Mouse (Mus musculus): ENCODE measurements at regions not wholly inside any gene's neighbourhood (a gene's known extent, or its start where the extent isn't known, plus 50 kb on each side); places are given as distances from the start of the nearest gene placed in this dataset.

DNA sequence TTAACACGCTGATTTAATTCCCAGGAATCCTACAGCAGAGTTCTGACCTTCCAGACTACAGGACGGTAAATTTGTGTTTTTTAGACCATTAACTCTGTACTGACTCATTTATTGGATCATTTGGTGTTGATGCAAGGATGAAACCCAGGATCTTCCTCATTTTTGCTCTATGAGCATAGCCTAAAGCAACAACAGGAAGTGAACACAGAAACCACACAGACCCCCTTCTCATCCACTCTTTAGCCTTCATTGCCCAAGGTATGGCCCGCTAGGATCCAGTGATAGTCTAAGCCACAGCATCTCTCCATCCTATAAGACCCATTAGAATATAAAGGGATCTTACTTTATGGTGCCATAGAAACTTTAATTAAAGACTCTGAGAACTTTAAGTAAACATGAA lies 56.5 kb upstream of the Grin2b start:
- Histone ChIP-seq H3K27ac (no peak overlapping the region), H3K4me2 (replicated peaks) (no peak overlapping the region), H3K9me3 (replicated peaks) (no peaks in the 10 kb centered on the region), H3K9ac (no peak overlapping the region), H3K4me1 (no peaks in the 10 kb centered on the region), H3K36me3 (no peaks in the 10 kb centered on the region), H3K27me3 (no peaks in the 10 kb centered on the region), H3K4me3 (no peak overlapping the region)
- WGBS, result 86% methylated on average over 3 of the region's 3 CpGs
- ATAC-seq (ENCODE audit: low FRiP score), result no peak

GRCm38 (mm10) chr6:136235473-136235872 lies 62.2 kb upstream of the Grin2b start:
- WGBS, result 91% methylated on average over 11 of the region's 11 CpGs
- H3K36me3 ChIP-seq, result no peaks in the 10 kb centered on the region
- no peak overlapping the region for H3K27ac ChIP-seq

GRCm38 (mm10) chr6:136238989-136239388 lies 65.7 kb upstream of the Grin2b start:
- Histone ChIP-seq H3K4me1 (peaks cover 12% of the 10 kb centered on the region), H3K9me3 (replicated peaks) (no peaks in the 10 kb centered on the region), H3K9ac (no peak overlapping the region), H3K27ac (no peak overlapping the region), H3K36me3 (no peaks in the 10 kb centered on the region), H3K4me3 (no peak overlapping the region), H3K4me2 (replicated peaks) (no peak overlapping the region), H3K27me3 (no peaks in the 10 kb centered on the region)
- no peak for ATAC-seq (ENCODE audit: low FRiP score)
- WGBS, result 41% methylated on average over 5 of the region's 5 CpGs

More at GRCm38 (mm10) chr6:136235473-136235872, 62.2 kb upstream of the Grin2b start:
- no peaks in the 10 kb centered on the region for H3K27me3 ChIP-seq
- no peaks in the 10 kb centered on the region for H3K4me1 ChIP-seq
- H3K4me2 ChIP-seq (replicated peaks), result no peak overlapping the region
- no peaks in the 10 kb centered on the region for H3K9me3 ChIP-seq (replicated peaks)
- no peak overlapping the region for H3K9ac ChIP-seq
- no peak overlapping the region for H3K4me3 ChIP-seq
- no peak for ATAC-seq (ENCODE audit: low FRiP score)

GRCm38 (mm10) chr6:136239416-136239815 lies 66.1 kb upstream of the Grin2b start:
- Histone ChIP-seq H3K4me1 (peaks cover 12% of the 10 kb centered on the region), H3K27ac (no peak overlapping the region), H3K36me3 (no peaks in the 10 kb centered on the region), H3K9ac (no peak overlapping the region), H3K9me3 (replicated peaks) (no peaks in the 10 kb centered on the region), H3K4me2 (replicated peaks) (no peak overlapping the region), H3K27me3 (no peaks in the 10 kb centered on the region), H3K4me3 (no peak overlapping the region)
- 67% methylated on average over 5 of the region's 5 CpGs for WGBS
- no peak for ATAC-seq (ENCODE audit: low FRiP score)

GRCm38 (mm10) chr6:136241574-136242311 lies 68.4 kb upstream of the Grin2b start:
- Histone ChIP-seq H3K4me2 (replicated peaks) (no peak overlapping the region), H3K27me3 (no peaks in the 10 kb centered on the region), H3K4me3 (no peak overlapping the region), H3K9me3 (replicated peaks) (no peaks in the 10 kb centered on the region), H3K36me3 (no peaks in the 10 kb centered on the region), H3K27ac (no peak overlapping the region), H3K4me1 (peaks cover 12% of the 10 kb centered on the region), H3K9ac (no peak overlapping the region)
- ATAC-seq (ENCODE audit: low FRiP score), result peak; percentile 38; the same call in 1 of the 2 replicates
- WGBS, result 48% methylated on average over 10 of the region's 10 CpGs

- H3K27ac ChIP-seq, result no peak overlapping the region
- no peak overlapping the region for H3K4me2 ChIP-seq (replicated peaks)
- no peaks in the 10 kb centered on the region for H3K27me3 ChIP-seq
- H3K36me3 ChIP-seq, result no peaks in the 10 kb centered on the region
- H3K9me3 ChIP-seq (replicated peaks), result no peaks in the 10 kb centered on the region
- ATAC-seq (ENCODE audit: low FRiP score), result no peak
- 86% methylated on average over 7 of the region's 7 CpGs for WGBS
- H3K4me1 ChIP-seq, result peaks cover 12% of the 10 kb centered on the region
- H3K9ac ChIP-seq, result no peak overlapping the region
- no peak overlapping the region for H3K4me3 ChIP-seq
Measured at GRCm38 (mm10) chr6:136244895-136245294, 71.6 kb upstream of the Grin2b start.

DNA sequence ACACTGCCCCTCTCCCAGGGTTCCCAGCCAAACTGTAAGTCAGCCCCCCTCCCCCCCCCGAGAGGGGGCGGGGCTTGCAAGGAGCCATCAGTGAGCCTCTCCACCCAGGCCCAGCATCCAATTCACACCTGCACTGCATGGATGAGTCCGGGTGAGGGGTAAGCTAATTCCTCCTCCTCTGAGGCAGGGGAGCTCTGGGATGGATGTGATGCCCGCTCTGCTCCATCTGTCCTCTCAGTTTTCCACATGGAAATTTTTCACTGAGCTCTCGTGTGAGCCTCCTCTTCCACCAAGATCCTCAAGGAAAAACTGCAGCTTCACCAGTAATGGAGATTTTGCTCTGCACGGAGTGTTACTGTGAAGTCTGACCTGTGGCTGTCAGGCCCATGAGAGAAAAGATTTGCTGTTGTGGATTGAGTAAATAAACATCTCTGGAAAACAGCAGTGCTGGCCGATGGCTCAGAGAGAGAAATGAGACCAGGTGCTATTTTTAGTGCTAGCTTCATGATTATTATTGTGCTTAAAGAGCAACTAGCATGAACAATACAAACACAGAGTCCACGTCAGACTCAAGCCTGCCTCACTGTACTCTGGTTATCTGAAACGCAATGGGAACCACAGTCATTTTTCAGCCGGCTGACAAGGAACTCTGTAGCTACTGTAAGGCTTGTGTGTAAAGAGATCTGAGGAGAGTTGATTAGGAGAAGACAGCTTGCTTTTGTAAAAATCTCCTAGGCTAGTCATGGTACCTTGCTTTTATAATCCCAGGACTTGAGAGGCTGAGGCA lies 71.4 kb upstream of the Gm8994 start:
- no peak for ATAC-seq (ENCODE audit: low FRiP score)
- no peaks in the 10 kb centered on the region for H3K4me1 ChIP-seq
- no peaks in the 10 kb centered on the region for H3K27me3 ChIP-seq
- no peak overlapping the region for H3K4me2 ChIP-seq (replicated peaks)
- WGBS, result 52% methylated on average over 10 of the region's 10 CpGs
- no peak overlapping the region for H3K9ac ChIP-seq
- H3K9me3 ChIP-seq (replicated peaks), result no peaks in the 10 kb centered on the region
- H3K4me3 ChIP-seq, result no peak overlapping the region
- no peak overlapping the region for H3K27ac ChIP-seq
- H3K36me3 ChIP-seq, result no peaks in the 10 kb centered on the region

DNA sequence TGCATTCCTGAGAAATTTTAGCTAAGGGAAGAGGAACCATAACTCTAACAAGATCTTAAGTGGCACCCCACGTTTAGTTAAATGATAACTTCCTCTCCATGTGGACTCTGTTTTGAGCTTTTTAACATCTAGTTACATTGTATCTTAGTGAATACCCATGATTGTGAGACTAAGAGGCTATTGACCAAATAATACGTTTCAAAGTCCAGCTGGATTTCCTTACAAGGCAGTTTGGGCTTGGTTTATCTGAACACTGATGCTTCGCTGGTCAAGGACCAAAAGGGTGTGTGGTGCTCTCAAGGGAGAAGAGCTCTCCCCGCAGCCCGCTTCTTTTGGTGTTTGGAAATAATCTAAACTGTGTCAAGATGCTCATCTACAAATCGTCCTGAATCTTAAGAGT lies 51.6 kb upstream of the Gm8994 start:
- Histone ChIP-seq H3K4me1 (no peaks in the 10 kb centered on the region), H3K4me3 (no peak overlapping the region), H3K9ac (no peak overlapping the region), H3K27ac (no peak overlapping the region), H3K4me2 (replicated peaks) (no peak overlapping the region), H3K36me3 (no peaks in the 10 kb centered on the region), H3K9me3 (replicated peaks) (no peaks in the 10 kb centered on the region), H3K27me3 (no peaks in the 10 kb centered on the region)
- WGBS, result 87% methylated on average over 6 of the region's 6 CpGs
- no peak for ATAC-seq (ENCODE audit: low FRiP score)

GRCm38 (mm10) chr6:136276771-136277170 lies 50.6 kb upstream of the Gm8994 start:
- no peak overlapping the region for H3K4me3 ChIP-seq
- no peaks in the 10 kb centered on the region for H3K27me3 ChIP-seq
- no peak overlapping the region for H3K27ac ChIP-seq
- ATAC-seq (ENCODE audit: low FRiP score), result no peak
- H3K4me2 ChIP-seq (replicated peaks), result no peak overlapping the region
- WGBS, result 88% methylated on average over 2 of the region's 2 CpGs
- H3K9ac ChIP-seq, result no peak overlapping the region
- no peaks in the 10 kb centered on the region for H3K36me3 ChIP-seq
- no peaks in the 10 kb centered on the region for H3K4me1 ChIP-seq
- no peaks in the 10 kb centered on the region for H3K9me3 ChIP-seq (replicated peaks)

Measured in hindbrain, embryonic 12.5 days (tissue).